Mouse (Mus musculus) T-helper 17 cell (primary cell): Measurements from ENCODE around the gene Gm20388.

Experiments
- in situ Hi-C, 2 experiments: fragments of 300-600 bp; cut with MboI, MseI; formaldehyde crosslinking; loops; 1 replicate in 1 of 2; 2 replicates in 1 of 2; pipeline ENCODE4 v1.15.1; 2025; ENCODE audit warnings: high pct_unique_total_duplicates in 2 of 2

Gm20388 gene

GRCm38 (mm10) chr8:120644663-120645062 lies 734.0 kb downstream of the Gm20388 start:
- in situ Hi-C loops = loop anchor here in 1 of 2 experiments (25.0 kb wide), 1 partner anchor 443 kb away; the partner anchor contains the start of gene Foxf1

GRCm38 (mm10) chr8:120647532-120647931 lies 736.9 kb downstream of the Gm20388 start, which contains the start of gene 1190005I06Rik:
Gene 1190005I06Rik (minus strand): TSS chr8:120647632.
- in situ Hi-C loops = loop anchor here in 1 of 2 experiments (25.0 kb wide), 1 partner anchor 440 kb away; the partner anchor contains the start of gene Foxf1

GRCm38 (mm10) chr8:120656322-120657052 lies 745.8 kb downstream of the Gm20388 start:
- in situ Hi-C loops = loop anchor here (10.0 to 25.0 kb wide), 2 partner anchors 428 to 931 kb away; partner anchors contain the start of genes Fbxo31 (in 1 of the 2), Foxf1 (in 1 of the 2) and Map1lc3b (in 1 of the 2)

DNA sequence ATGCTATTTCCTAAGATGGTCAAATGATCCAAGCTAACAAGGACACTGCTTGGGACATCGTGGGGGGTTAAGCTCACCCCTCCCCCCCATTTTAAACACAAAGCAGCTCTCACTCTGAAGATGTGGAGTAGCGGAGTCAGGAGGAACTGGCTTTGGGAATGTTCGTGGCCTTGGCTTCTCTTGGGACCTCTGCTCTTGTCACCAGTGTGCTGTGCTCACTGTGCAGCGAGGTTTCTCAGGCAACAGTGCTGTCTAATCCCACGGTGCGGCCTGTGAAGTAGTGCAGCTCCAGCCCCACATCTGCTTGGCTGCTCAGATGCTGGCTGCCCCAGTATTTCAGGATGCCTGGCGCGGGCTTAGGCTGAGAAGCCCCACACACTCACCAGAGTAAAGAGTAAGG lies 746.8 kb downstream of the Gm20388 start:
- in situ Hi-C loops = loop anchor here (10.0 to 25.0 kb wide), 2 partner anchors 427 to 930 kb away; partner anchors contain the start of genes Fbxo31 (in 1 of the 2), Foxf1 (in 1 of the 2) and Map1lc3b (in 1 of the 2)

DNA sequence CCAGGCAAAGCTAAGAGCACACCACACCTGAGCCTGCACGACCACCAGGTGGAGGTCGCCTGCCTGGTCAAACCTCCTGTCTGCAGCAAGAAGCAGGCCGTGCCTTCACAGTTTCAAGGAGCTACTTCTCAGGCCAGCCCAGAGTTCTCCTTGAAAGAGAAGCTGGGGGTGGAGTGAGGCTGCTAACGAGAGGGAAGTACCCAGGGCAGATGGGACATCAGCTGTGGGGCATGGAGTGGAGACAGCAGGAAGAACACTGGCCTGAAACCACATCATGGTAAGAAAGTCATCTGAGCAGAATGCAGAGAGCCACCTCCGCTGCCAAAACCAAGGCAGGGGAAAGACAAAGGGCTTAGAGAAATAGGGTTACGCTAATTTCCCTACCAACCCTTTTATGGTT lies 753.9 kb downstream of the Gm20388 start:
- in situ Hi-C loops = loop anchor here in 1 of 2 experiments (25.0 kb wide), 1 partner anchor 923 kb away; the partner anchor contains the start of genes Fbxo31 and Map1lc3b

DNA sequence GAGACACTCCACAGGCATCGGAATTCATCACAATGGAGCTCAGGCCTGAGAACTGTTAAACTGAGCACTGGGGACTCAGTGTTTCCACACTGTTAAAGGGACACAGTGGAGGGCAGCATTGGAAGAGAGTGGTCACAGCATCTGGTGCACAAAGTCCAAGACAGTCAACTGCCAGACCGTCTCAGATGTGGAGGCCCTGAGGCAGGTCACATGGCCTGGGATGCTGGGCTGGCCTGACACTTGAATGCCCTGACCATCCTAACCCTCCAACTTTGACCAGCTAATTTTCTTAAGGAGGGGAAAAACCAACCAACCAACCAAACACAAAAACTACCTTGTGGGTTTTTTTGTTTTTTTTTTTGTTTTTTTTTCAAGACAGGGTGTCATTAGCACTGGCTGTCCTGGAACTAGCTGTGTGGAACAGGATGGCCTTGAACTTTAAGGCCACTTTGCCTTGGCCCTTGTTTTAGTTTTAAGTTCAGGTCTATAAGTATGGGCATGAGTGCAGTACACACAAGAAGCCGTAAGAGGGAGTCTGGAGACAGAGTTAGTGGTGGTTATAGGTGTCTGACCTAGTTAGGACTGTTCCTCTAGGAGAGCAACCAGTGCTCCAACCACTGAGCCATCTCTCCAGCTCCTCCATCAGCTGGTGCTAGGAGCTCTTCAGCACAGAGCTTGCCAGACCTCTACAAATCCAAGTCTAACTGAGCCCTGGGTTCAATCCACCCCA lies 755.2 kb downstream of the Gm20388 start:
- in situ Hi-C loops = loop anchor here in 1 of 2 experiments (25.0 kb wide), 1 partner anchor 921 kb away; the partner anchor contains the start of genes Fbxo31 and Map1lc3b

DNA sequence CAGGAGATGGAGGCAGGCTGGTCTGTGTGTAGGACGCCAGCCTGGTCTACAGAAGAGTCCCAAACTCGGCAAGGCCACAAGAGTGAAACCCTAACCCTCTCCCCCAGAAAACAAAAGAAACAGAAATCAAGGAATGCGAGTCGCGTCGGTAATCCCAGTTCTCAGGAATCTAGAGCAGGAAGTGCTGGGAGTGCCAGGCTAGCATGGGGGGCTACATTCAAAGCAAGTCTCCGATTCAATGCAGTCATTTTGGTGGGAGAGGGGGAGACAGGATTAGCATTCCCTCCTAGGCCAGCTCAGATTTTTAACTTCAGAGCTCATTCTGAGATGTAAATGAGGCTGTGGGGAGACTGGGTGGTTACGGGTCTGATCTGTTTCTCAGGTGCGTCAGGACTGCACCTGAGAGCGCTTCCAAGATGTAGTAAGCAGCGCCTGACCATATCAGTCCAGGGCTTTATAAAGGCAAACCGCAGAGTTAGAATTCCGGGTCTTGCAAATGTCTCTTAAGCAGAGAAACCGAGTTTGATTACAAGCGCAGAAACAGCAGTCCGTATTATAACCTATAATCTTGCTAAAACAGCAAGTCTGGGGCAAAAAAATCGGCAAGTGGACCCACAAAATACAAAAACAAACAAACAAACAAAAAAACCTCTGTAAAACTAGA lies 756.3 kb downstream of the Gm20388 start:
- in situ Hi-C loops = loop anchor here in 1 of 2 experiments (25.0 kb wide), 1 partner anchor 920 kb away; the partner anchor contains the start of genes Fbxo31 and Map1lc3b

- in situ Hi-C loops = loop anchor here in 1 of 2 experiments (25.0 kb wide), 1 partner anchor 920 kb away; the partner anchor contains the start of genes Fbxo31 and Map1lc3b
These were observed 757.1 kb downstream of the Gm20388 start, which contains the start of the genes Gm27021 and Cox4i1 for GRCm38 (mm10) chr8:120667561-120668373. Gene Gm27021 (minus strand): TSS chr8:120668079. Gene Cox4i1 (plus strand): TSS chr8:120668222.

GRCm38 (mm10) chr8:120668374-120668905 lies 757.8 kb downstream of the Gm20388 start, which contains the start of gene Emc8:
Gene Emc8 (minus strand): TSS chr8:120668573.
- in situ Hi-C loops = loop anchor here in 1 of 2 experiments (25.0 kb wide), 1 partner anchor 919 kb away; the partner anchor contains the start of genes Fbxo31 and Map1lc3b

DNA sequence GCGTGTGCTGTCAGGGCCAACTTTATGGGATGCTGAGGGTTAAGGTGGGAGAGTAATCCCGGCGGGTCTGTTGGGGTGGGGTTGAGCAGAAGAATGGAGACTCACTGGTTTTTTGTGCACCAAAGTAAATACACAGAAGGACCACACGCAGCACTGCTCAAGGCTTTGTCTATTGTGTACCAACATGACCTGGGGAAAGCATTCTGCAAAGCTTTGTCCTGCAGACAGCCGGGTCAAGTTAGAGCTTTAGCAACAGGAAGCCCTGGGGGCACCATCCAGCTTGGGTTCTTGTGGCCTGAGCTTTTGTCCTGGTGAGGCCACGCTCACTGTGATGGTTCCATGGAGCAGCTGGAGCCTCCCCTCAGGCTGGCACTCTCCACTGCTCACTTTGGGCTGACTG lies 761.1 kb downstream of the Gm20388 start:
- in situ Hi-C loops = loop anchor here in 1 of 2 experiments (10.0 to 25.0 kb wide), 2 partner anchors 433 to 916 kb away; partner anchors contain the start of genes Fbxo31, Map1lc3b and Mthfsd

DNA sequence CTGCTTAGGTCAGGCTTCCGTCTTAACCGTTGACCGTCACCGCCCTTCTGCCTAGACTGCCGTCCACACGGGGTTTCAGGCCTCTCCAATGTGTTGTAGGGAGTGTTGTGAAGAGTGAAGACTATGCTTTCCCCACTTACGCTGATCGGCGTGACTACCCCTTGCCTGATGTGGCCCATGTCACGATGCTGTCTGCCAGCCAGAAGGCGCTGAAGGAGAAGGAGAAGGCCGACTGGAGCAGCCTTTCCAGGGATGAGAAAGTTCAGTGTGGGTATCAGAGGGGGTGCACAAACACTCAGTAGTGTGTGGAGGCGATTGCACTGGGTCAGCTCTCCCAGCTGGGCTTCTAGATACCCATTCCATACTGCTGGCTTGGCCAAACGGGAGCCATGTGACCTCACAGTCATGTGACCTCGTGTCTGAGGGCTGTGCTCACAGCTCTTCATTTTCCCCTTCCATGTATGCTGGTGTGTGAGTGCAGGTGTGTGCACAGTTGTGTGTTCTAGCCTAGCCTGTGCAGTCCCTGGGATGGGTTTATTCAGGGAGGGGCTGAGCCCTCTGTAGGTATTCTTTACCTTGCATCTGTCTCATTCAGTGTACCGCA lies 762.1 kb downstream of the Gm20388 start:
- in situ Hi-C loops = loop anchor here in 1 of 2 experiments (10.0 to 25.0 kb wide), 2 partner anchors 432 to 915 kb away; partner anchors contain the start of genes Fbxo31, Map1lc3b and Mthfsd

DNA sequence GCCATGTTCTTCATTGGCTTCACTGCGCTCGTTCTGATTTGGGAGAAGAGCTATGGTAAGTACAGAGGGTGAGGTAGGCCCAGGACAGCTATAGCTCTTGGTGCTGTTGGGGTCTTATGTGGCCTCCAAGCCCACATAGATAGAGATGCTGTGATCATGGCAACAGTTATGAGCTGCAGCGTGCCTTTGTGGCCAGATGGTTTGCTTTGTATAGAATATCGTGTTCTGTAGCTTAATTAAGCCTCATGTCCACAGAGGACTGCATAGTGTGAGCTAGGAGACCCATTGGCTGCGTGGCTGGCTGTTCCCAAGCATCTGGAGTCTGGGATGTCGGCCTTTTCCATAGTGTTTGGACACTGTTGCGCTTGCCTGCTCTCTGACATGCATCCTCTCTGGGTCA lies 762.7 kb downstream of the Gm20388 start:
- in situ Hi-C loops = loop anchor here in 1 of 2 experiments (10.0 to 25.0 kb wide), 2 partner anchors 432 to 914 kb away; partner anchors contain the start of genes Fbxo31, Map1lc3b and Mthfsd

DNA sequence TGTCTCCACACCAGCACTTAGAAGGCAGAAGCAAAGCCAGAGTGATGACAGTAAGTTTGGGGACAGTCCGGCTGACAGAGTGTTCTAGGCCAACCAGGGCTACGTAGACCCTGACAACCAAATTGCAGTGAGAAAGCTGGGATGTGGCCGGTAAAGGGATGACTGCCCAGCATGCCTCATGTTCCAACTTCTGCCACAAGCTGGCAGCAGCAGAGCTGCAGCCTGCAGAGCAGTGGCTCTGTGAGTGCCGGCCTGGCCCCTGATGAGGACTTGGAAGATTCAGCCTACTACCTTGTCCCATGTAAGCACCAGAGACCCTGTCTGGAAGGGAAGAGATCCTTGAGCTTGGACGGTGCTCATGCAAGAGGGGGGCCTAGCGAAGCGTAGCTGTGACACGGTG lies 765.1 kb downstream of the Gm20388 start:
- in situ Hi-C loops = loop anchor here (5.0 to 10.0 kb wide), 3 partner anchors 117 to 429 kb away; partner anchors contain the start of gene Mthfsd (in 1 of the 2)

DNA sequence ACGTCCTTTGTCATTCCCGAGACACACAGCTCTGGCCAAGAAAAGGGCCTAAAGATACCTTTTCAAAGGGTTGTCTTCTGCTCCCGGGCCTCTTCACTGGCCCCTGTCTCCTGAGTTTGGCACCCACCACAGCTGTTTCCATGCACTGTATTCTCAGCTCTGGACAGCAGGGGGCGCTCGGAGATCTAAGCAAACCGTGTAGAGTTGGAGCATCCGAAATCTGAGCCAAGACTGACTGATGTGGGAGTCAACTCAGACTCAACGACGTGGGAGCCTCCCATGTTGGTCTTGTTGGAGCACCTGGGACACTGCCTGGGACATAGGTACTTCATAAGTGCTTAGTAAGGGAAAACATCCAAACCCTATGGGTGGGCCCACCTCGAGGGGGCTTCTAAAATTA lies 767.8 kb downstream of the Gm20388 start:
- in situ Hi-C loops = loop anchor here (5.0 to 10.0 kb wide), 3 partner anchors 114 to 426 kb away; partner anchors contain the start of gene Mthfsd (in 1 of the 2)

DNA sequence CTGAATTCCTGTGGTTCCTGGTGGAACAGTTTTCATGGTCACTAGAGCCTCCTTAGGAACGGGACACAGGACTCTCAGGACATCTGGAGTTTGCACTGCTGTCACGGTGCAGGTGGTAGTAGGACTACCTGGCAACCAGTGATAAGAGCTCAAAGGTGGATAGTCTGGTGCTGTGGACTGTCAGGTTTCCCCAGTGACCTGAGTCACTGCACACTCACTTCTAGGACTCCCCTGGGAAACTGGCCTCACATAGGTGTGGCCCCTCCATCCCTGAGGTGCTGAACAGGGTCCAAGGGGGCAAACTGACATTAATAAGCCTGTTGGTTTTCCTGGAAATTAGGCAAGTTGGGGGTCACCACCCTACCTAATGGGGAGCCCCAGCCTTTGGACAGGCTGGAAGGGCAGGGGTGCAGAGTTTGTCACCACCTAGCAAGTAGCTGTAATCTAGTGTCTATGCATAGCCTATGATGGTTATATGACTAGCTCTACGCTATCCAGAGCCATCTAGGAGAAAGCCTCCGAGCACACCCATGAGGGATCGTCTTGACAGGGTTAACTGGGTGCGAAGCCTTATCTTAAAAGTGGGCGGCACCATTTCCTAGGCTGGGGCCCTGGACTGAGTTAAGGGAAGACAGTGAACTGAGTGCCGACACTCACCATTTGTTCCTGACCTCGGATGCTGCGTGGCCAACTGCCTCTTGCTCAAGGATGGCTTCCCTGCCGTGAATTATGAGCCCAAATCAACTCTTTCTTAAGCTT lies 769.2 kb downstream of the Gm20388 start:
- in situ Hi-C loops = loop anchor here (5.0 to 10.0 kb wide), 3 partner anchors 112 to 425 kb away; partner anchors contain the start of gene Mthfsd (in 2 of the 2)

DNA sequence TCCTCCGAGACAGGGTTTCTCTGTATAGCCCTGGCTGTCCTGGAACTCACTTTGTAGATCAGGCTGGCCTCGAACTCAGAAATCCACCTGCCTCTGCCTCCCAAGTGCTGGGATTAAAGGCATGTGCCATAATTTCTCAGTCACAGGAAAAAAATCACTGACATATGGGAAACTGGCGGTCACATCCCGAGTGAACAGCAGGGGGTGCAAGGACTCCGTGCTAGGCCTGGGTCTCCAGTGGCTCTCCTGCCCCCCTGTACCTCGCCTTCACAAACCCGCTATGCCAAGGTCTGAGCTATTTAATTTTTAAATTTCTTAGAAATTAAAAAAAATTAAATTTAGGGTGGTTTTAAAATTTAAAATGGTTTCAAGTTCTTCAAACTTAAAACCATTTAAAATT lies 769.8 kb downstream of the Gm20388 start:
- in situ Hi-C loops = loop anchor here in 1 of 2 experiments (10.0 kb wide), 1 partner anchor 424 kb away; the partner anchor contains the start of gene Mthfsd

DNA sequence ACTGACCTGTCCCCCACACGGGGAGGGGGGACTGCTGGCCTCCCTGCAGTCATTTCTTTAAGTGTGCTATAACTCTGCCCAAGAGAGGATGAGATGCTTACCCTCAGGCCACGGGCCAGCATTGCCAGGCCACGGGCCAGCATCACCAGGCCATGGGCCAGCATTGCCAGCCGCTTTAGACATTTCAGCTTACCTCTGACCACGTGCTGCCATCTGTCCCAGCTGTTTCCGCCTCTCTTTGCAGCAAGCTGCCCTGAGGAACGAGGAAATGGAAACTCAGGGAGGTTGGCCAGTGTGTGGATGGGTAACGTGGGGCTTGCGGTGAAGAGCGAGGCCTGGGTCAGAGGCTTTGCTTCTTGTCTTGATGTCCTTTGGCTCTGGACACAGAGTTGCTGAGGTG lies 770.5 kb downstream of the Gm20388 start:
- in situ Hi-C loops = loop anchor here in 1 of 2 experiments (10.0 kb wide), 1 partner anchor 424 kb away; the partner anchor contains the start of gene Mthfsd
